Mouse (Mus musculus) brown adipose tissue, adult 24 weeks (tissue): ENCODE data around the gene Evx1. TPM values are rescaled to one million over a fixed set of nuclear protein-coding genes. Genes with fewer than 3 reads are reported as not detected.

Source experiments
- H3K27ac ChIP-seq: fragments of 200-500 bp; replicated peaks from 2 replicates; pipeline ENCODE4 v1.5.1; 2012; ENCODE audit warnings: low read depth, mild to moderate bottlenecking, low read length
- H3K4me1 ChIP-seq: fragments of 200-500 bp; 2 replicates; pipeline ENCODE4 v1.6.1; 2012; ENCODE audit warnings: low read length, mixed read lengths; ENCODE audit not compliant: control insufficient read depth, insufficient read depth, insufficient read length
- H3K4me3 ChIP-seq: fragments of 200-500 bp; 2 replicates; pipeline ENCODE4 v1.5.1; 2012; ENCODE audit warnings: low read depth, mild to moderate bottlenecking, low read length, moderate library complexity; ENCODE audit not compliant: insufficient read depth
- polyA plus RNA-seq: library from polyadenylated mRNA; stranded (reverse); fragments of >200 nt; gene quantifications from 2 replicates; pipeline ENCODE4 v1.2.4, GENCODE M21; 2012; ENCODE audit not compliant: missing spikeins, insufficient read depth, insufficient read length

Gene Evx1
- not detected in 2 replicates for polyA plus RNA-seq

DNA sequence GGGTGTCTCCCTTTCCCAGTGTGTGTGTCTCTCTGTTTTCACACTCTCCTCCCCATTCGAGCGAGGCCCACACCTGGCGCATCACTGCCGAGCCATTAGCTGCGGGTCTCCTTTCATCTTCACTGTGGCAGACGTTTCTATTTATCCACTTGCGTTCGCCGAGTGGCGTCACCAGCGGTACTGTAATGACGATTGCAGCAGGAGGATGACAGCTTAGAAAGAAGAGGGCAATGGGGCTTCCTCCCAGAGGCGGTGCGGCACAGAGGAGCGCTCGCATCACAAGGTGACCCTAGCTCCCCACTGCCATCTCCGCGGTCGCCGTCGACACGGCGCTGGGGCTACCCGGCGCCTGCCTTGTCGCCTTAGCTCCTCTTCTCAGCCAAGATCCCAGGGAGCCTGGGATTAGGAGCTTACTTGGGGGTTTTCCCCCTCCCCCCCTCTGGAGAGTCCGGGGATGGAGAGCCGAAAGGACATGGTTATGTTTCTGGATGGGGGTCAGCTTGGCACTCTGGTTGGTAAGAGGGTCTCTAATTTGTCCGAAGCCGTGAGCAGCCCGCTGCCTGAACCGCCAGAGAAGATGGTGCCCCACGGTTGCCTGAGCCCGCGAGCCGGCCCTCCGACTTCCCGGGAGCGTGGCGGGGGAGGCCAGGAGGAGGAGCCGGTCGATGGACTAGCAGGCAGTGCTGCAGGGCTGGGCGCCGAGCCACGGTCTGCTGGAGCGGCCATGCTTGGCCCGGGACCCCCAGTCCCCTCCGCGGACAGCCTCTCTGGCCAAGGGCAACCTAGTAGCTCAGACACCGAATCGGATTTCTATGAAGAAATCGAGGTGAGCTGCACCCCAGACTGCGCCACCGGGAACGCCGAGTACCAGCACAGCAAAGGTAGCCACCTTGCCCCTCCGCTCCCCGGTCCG, at the start of gene Evx1:
Evx1 (plus strand) TSS at position 108 of the 913 bp plus-strand sequence.
- Histone ChIP-seq H3K4me3 (no peak within 1 kb of the TSS), H3K27ac (no peak within 1 kb of the TSS), H3K4me1 (no peaks in the 10 kb centered on the region)

DNA sequence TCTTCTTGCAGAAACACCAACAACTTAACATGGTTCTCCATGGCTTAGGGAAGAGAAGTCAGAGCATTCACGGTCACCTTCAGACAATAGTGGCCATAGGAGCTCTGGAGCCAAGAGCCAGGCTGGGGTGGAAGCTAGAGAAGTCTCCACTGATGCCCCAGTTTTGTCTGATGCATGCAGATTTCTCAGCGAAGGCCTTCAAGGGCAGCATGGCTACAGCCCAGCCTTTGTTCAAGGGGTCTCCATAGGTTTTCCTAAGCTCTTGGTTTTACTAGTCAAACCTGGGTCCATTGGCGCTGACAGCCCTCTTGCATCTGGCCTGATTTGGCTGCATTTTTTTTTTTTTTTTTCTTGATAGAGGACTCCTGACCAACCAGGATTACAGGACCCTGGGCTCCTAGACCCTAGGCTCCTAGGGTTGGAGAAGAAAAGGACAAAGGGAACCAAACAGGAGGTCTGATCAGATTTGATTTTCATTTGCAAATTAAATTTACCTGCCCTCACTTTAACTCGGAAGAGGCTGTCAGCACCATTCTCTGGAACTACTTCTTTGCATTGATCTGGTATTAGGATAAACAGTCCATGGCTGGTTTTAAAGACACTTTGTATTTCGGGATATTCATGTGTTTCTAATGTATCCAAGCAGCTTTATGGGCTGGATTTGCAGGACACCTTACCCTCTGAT, 49.0 kb upstream of the Evx1 start:
- H3K4me1 ChIP-seq, result no peaks in the 10 kb centered on the region
- H3K27ac ChIP-seq, result no peak overlapping the region
- H3K4me3 ChIP-seq, result no peak overlapping the region

DNA sequence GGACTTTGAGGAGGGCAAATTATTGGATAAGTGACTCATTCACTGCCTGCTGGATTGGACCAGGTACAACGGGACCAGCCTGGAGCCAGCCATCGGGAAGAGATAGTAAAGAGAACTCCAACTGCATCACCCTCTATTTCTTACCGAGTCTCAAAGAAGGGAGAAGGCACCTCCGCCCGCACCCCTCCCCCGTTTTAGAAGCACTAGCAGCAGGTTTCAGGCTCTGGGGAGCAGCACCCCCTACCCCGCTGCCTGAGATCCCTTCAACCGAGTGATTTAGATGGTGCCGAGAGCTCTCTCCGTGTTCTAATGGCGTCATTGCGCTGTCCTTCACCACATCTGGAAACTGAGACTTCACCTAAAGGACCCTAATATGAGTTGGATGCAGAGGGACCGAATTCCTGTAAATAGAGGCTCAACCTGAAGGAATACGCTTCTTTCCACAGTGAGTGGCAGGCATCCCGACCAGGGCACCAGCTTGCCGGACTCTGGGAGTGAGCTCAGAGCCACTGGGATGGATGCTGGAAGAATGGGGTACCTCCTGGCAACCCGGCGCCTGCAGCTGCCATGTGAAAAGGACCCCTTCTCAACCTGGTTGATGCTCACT, 47.9 kb upstream of the Evx1 start:
- no peak overlapping the region for H3K4me3 ChIP-seq
- H3K27ac ChIP-seq, result no peak overlapping the region
- no peaks in the 10 kb centered on the region for H3K4me1 ChIP-seq

- no peak overlapping the region for H3K27ac ChIP-seq
- no peaks in the 10 kb centered on the region for H3K4me1 ChIP-seq
- H3K4me3 ChIP-seq, result no peak overlapping the region
Measured at GRCm38 (mm10) chr6:52265913-52266665, 47.2 kb upstream of the Evx1 start.

GRCm38 (mm10) chr6:52266666-52266985, 46.7 kb upstream of the Evx1 start:
- Histone ChIP-seq H3K4me1 (no peaks in the 10 kb centered on the region), H3K27ac (no peak overlapping the region), H3K4me3 (no peak overlapping the region)

DNA sequence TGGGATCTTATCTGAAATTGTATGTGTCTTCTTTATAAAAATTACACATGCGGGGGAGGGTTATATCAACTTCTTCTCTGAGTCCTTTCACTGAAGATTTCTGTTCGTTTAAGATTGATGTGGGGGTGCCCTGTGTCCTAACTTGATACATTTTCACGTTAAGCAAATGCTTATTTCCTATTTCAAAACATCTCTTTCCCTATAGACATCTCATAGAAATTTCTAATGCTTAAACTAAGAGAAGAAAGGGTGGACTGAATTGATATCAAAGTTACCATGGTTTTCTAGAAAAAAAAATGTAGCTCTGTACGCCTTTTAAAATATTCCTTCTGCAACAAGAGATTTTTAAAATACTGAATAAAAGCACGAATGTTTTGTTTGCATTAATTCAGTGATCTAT, 46.1 kb upstream of the Evx1 start:
- Histone ChIP-seq H3K27ac (no peak overlapping the region), H3K4me3 (no peak overlapping the region), H3K4me1 (no peaks in the 10 kb centered on the region)

DNA sequence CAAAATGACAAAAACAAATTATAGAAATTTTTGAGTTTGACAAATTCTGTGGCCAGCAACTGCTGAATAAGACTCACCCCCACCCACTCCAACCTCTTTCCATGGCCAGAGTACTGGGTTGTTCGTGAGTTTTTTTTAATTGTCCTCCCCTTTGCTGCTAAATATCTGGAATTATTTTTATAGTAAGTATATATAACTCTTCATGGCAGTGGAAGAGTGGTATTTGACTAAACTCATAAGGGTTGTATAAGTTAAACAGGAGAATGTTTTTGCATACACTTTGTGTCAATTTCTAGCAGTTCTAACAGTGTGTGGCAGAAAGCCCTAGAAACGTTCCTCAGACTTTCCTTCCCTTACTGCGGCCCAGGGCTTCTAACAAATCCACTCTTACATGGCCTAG, 45.6 kb upstream of the Evx1 start:
- Histone ChIP-seq H3K4me1 (no peaks in the 10 kb centered on the region), H3K4me3 (no peak overlapping the region), H3K27ac (no peak overlapping the region)

GRCm38 (mm10) chr6:52268341-52268740, 45.0 kb upstream of the Evx1 start:
- H3K4me3 ChIP-seq, result no peak overlapping the region
- H3K27ac ChIP-seq, result no peak overlapping the region
- no peaks in the 10 kb centered on the region for H3K4me1 ChIP-seq

- no peak overlapping the region for H3K27ac ChIP-seq
- no peaks in the 10 kb centered on the region for H3K4me1 ChIP-seq
- H3K4me3 ChIP-seq, result no peak overlapping the region
Measured at GRCm38 (mm10) chr6:52268756-52269155, 44.5 kb upstream of the Evx1 start.

DNA sequence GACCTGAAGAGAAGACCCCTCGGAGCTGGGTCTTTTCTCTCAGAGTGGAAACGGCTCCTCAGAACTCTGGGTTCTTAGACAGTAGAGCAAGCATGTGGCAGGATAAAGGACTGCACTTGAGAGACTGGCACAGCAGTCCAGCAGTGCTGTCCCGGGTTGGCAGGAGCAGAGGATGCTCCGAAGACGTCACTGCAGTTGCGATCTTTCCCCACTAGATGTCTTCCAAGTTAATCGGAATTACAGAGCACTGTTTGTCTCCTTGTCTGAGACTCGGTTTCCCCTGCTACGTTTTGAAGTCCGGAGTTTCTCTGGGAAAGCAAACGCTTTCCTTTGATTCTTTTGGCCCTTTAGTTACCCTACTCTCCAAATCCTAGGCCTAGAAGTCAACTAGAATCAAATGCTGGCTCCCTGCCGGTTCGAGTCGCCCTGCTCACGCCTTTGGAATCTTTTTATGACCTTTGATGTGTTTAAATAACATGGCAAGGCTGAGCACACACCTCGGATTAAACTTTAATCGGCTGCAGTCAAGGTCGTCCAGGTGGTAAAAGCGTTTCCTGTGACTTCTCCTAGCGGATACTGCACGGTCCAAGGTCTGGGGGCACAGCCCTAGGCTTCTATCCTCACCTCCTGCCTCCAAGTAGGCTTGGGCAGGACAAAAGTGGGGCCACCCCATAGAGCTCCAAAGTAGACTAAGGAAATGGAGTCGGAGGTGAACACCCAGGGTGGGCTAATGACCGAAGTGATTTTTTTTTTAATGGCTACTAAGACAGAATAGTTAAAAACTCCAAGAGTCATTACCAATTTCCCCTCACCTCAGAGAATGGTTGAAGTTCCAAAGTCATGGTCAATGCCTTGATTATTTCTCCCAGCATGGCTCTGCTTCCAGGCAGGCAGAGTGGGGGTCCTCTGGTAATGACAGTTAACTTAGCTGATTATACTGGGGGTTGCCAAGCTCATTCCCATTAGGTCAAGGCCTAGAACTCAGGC, 42.5 kb upstream of the Evx1 start:
- no peaks in the 10 kb centered on the region for H3K4me1 ChIP-seq
- H3K4me3 ChIP-seq, result no peak overlapping the region
- no peak overlapping the region for H3K27ac ChIP-seq

- H3K4me1 ChIP-seq, result no peaks in the 10 kb centered on the region
- H3K4me3 ChIP-seq, result no peak overlapping the region
- no peak overlapping the region for H3K27ac ChIP-seq
Measured at GRCm38 (mm10) chr6:52272766-52273655, 40.3 kb upstream of the Evx1 start.

- no peak overlapping the region for H3K4me3 ChIP-seq
- H3K4me1 ChIP-seq, result no peaks in the 10 kb centered on the region
Measured at GRCm38 (mm10) chr6:52273656-52274280, 39.5 kb upstream of the Evx1 start.

GRCm38 (mm10) chr6:52274576-52274975, 38.7 kb upstream of the Evx1 start:
- no peak overlapping the region for H3K27ac ChIP-seq
- H3K4me3 ChIP-seq, result no peak overlapping the region
- no peaks in the 10 kb centered on the region for H3K4me1 ChIP-seq

More at GRCm38 (mm10) chr6:52273656-52274280, 39.5 kb upstream of the Evx1 start:
- H3K27ac ChIP-seq, result no peak overlapping the region
